Mouse (Mus musculus) megakaryocyte, embryonic 14.5 days (primary cell): ENCODE data around the gene Pappa.

ENCODE experiments used
- FLI1 ChIP-seq: IDR thresholded peaks from 2 replicates; pipeline ENCODE4 v1.6.1; 2012; ENCODE audit warnings: low read length, inconsistent platforms, mixed read lengths
- GATA1 ChIP-seq: IDR thresholded peaks from 3 replicates; pipeline ENCODE4 v1.6.1; 2012; ENCODE audit warnings: mixed read lengths, low read length, inconsistent platforms, borderline replicate concordance

GRCm38 (mm10) chr4:65217651-65218364 lies 93.8 kb downstream of the Pappa start:
- TF ChIP-seq GATA1 (no peak), FLI1 (no peak)
